Mouse (Mus musculus) liver, adult 2 months (tissue): ENCODE data around the gene Fam129c. TPM values are rescaled to one million over a fixed set of nuclear protein-coding genes. Genes with fewer than 3 reads are reported as not detected.
A peak's percentile ranks its signal among the peaks of the same experiment; 100 is the strongest.

ENCODE experiments used
- DNase-seq: peaks from one replicate; pipeline ENCODE4 v3.0.0-alpha.2; 2011; ENCODE audit warnings: low read depth, low spot score; ENCODE audit errors: extremely low read depth
- H3K27ac ChIP-seq: fragments of 200-500 bp; replicated peaks from 2 replicates; pipeline ENCODE4 v1.5.1; 2012; ENCODE audit warnings: low read depth, mild to moderate bottlenecking, control low read depth, inconsistent platforms, low read length; ENCODE audit not compliant: insufficient read depth
- H3K27me3 ChIP-seq: fragments of 200-500 bp; 2 replicates; pipeline ENCODE4 v1.6.1; 2012; ENCODE audit warnings: mild to moderate bottlenecking, moderate library complexity, low read length, inconsistent platforms; ENCODE audit not compliant: control insufficient read depth, insufficient read depth
- H3K36me3 ChIP-seq: fragments of 200-500 bp; 2 replicates; pipeline ENCODE4 v1.6.1; 2012; ENCODE audit warnings: low read length, inconsistent platforms; ENCODE audit not compliant: control insufficient read depth, insufficient read depth
- H3K4me1 ChIP-seq: fragments of 200-500 bp; 2 replicates; pipeline ENCODE4 v1.6.1; 2011; ENCODE audit warnings: low read length; ENCODE audit not compliant: control insufficient read depth, insufficient read depth
- H3K4me3 ChIP-seq: fragments of 200-500 bp; 2 replicates; pipeline ENCODE4 v1.5.1; 2011; ENCODE audit warnings: low read depth, mild to moderate bottlenecking, control low read depth, low read length, moderate library complexity; ENCODE audit not compliant: insufficient read depth
- H3K79me2 ChIP-seq: fragments of 200-500 bp; 2 replicates; pipeline ENCODE4 v1.6.1; 2012; ENCODE audit warnings: inconsistent platforms, mild to moderate bottlenecking, low read length, moderate library complexity; ENCODE audit not compliant: control insufficient read depth, insufficient read depth
- H3K9ac ChIP-seq: fragments of 200-500 bp; 2 replicates; pipeline ENCODE4 v1.6.1; 2012; ENCODE audit warnings: low read depth, mild to moderate bottlenecking, control low read depth, inconsistent platforms, low read length
- CTCF ChIP-seq: fragments of 200-500 bp; IDR thresholded peaks from 2 replicates; pipeline ENCODE4 v1.5.1; 2011; ENCODE audit warnings: low read depth, low read length, control low read depth
- POLR2A ChIP-seq: fragments of 200-500 bp; IDR thresholded peaks from 2 replicates; pipeline ENCODE4 v1.6.1; 2011; ENCODE audit warnings: low read length, control low read depth; ENCODE audit not compliant: insufficient read depth; ENCODE audit errors: extremely low read depth
- WGBS: fragments of 180-500 bp; shearing (Covaris S2); methylation state at CpG from one replicate; pipeline ENCODE4 v1.1.7; 2018; 5-methylcytosine and 5-hydroxymethylcytosine counted together
- polyA plus RNA-seq: library from polyadenylated mRNA; depleted of rRNA; stranded (reverse); fragments of >200 nt; gene quantifications from 2 replicates; pipeline ENCODE4 v1.2.3, GENCODE M21; 2012
- total RNA-seq: library from RNA; depleted of rRNA; stranded (reverse); fragments of >200 nt; gene quantifications from 2 replicates; pipeline ENCODE4 v1.2.3, GENCODE M21; 2014

The Fam129c gene
- total and polyA plus RNA-seq, 2 experiments = 0.73 to 0.92 TPM

DNA sequence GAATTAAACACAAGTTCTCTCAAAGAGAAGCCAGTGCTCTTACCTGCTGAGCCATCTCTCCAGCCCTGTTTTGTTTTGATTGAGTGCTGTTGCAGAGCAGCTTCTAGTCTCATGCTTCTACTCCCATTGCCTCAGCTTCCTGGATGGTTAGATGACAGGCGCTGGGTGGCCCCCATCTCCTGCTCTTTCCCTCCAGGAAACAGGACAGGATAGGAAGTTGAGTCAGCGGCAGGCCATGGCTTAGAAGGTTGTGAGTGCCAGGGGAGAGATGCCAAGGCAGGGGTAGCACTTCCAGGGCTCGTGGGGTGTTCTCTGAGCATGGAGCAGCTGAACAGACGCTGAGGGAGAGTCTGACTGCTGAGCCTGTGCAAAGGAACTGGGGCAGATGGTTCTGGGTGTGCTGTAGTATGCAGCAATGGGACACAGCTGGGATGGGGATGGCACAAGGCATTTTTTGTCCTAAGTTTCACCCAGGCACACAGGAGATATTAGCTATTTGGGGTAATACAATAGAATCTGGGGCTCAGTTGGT lies 19.5 kb upstream of the Fam129c start:
- 73% methylated on average over 4 of the region's 4 CpGs for WGBS
- H3K4me1 ChIP-seq = no peaks in the 10 kb centered on the region
- no peak for TF ChIP-seq CTCF
- no peak for TF ChIP-seq POLR2A
- H3K36me3 ChIP-seq = no peaks in the 10 kb centered on the region
- no peaks in the 10 kb centered on the region for H3K27me3 ChIP-seq
- H3K9ac ChIP-seq = no peak overlapping the region
- DNase-seq = no peak
- no peak overlapping the region for H3K27ac ChIP-seq
- 0 out of 2 replicates have a peak, but pooled peaks cover 2% of the 10 kb centered on the region for H3K79me2 ChIP-seq
- no peak overlapping the region for H3K4me3 ChIP-seq

GRCm38 (mm10) chr8:71579009-71579408 lies 18.4 kb upstream of the Fam129c start:
- Histone ChIP-seq H3K36me3 (no peaks in the 10 kb centered on the region), H3K4me3 (no peak overlapping the region), H3K79me2 (0 out of 2 replicates have a peak, but pooled peaks cover 2% of the 10 kb centered on the region), H3K27ac (no peak overlapping the region), H3K4me1 (no peaks in the 10 kb centered on the region), H3K9ac (no peak overlapping the region), H3K27me3 (no peaks in the 10 kb centered on the region)
- DNase-seq = no peak
- 86% methylated on average over 1 of the region's 1 CpGs for WGBS
- TF ChIP-seq CTCF (no peak), POLR2A (no peak)

GRCm38 (mm10) chr8:71579476-71579875 lies 18.0 kb upstream of the Fam129c start:
- H3K27ac ChIP-seq = no peak overlapping the region
- WGBS = 73% methylated on average over 14 of the region's 14 CpGs
- no peak overlapping the region for H3K4me3 ChIP-seq
- no peaks in the 10 kb centered on the region for H3K4me1 ChIP-seq
- no peak overlapping the region for H3K9ac ChIP-seq
- H3K79me2 ChIP-seq = 0 out of 2 replicates have a peak, but pooled peaks cover under 1% of the 10 kb centered on the region
- no peaks in the 10 kb centered on the region for H3K27me3 ChIP-seq
- no peaks in the 10 kb centered on the region for H3K36me3 ChIP-seq
- DNase-seq = no peak
- TF ChIP-seq CTCF = no peak
- no peak for TF ChIP-seq POLR2A

GRCm38 (mm10) chr8:71580201-71580600 lies 17.2 kb upstream of the Fam129c start:
- H3K4me1 ChIP-seq = no peaks in the 10 kb centered on the region
- no peak overlapping the region for H3K4me3 ChIP-seq
- H3K27ac ChIP-seq = no peak overlapping the region
- no peaks in the 10 kb centered on the region for H3K27me3 ChIP-seq
- H3K79me2 ChIP-seq = no peaks in the 10 kb centered on the region
- WGBS = 88% methylated on average over 9 of the region's 9 CpGs
- no peak for DNase-seq
- TF ChIP-seq POLR2A = no peak
- no peak for TF ChIP-seq CTCF
- no peak overlapping the region for H3K9ac ChIP-seq
- H3K36me3 ChIP-seq = no peaks in the 10 kb centered on the region

GRCm38 (mm10) chr8:71586891-71587290 lies 10.6 kb upstream of the Fam129c start:
- no peak overlapping the region for H3K9ac ChIP-seq
- no peaks in the 10 kb centered on the region for H3K36me3 ChIP-seq
- H3K27ac ChIP-seq = no peak overlapping the region
- no peaks in the 10 kb centered on the region for H3K27me3 ChIP-seq
- peaks cover 5% of the 10 kb centered on the region for H3K4me1 ChIP-seq
- no peak for DNase-seq
- peak; percentile 81 for TF ChIP-seq CTCF
- TF ChIP-seq POLR2A = no peak
- no peaks in the 10 kb centered on the region for H3K79me2 ChIP-seq
- no peak overlapping the region for H3K4me3 ChIP-seq
- WGBS = 73% methylated on average over 2 of the region's 2 CpGs

GRCm38 (mm10) chr8:71588762-71589161 lies 8.7 kb upstream of the Fam129c start:
- DNase-seq = no peak
- H3K4me1 ChIP-seq = peaks cover 12% of the 10 kb centered on the region
- WGBS = 92% methylated on average over 3 of the region's 3 CpGs
- H3K27ac ChIP-seq = no peak overlapping the region
- H3K27me3 ChIP-seq = no peaks in the 10 kb centered on the region
- H3K9ac ChIP-seq = no peak overlapping the region
- no peaks in the 10 kb centered on the region for H3K36me3 ChIP-seq
- no peak overlapping the region for H3K4me3 ChIP-seq
- no peaks in the 10 kb centered on the region for H3K79me2 ChIP-seq
- TF ChIP-seq POLR2A (no peak), CTCF (no peak)
